Mouse (Mus musculus): ENCODE measurements at regions not wholly inside any gene's neighbourhood (a gene's known extent, or its start where the extent isn't known, plus 50 kb on each side); places are given as distances from the start of the nearest gene placed in this dataset.

GRCm38 (mm10) chr15:27160986-27161385, 265.6 kb upstream of the Fbxl7 start:
- H3K4me2 ChIP-seq: no peak overlapping the region
- H3K27me3 ChIP-seq: no peaks in the 10 kb centered on the region
- H3K4me3 ChIP-seq (replicated peaks): no peak overlapping the region
- ATAC-seq (ENCODE audit: low FRiP score): no peak
- no peaks in the 10 kb centered on the region for H3K9me3 ChIP-seq
- H3K9ac ChIP-seq: no peak overlapping the region
- no peak overlapping the region for H3K27ac ChIP-seq
- H3K4me1 ChIP-seq: no peaks in the 10 kb centered on the region
- 81% methylated on average over 5 of the region's 5 CpGs for WGBS
- no peaks in the 10 kb centered on the region for H3K36me3 ChIP-seq (replicated peaks)

DNA sequence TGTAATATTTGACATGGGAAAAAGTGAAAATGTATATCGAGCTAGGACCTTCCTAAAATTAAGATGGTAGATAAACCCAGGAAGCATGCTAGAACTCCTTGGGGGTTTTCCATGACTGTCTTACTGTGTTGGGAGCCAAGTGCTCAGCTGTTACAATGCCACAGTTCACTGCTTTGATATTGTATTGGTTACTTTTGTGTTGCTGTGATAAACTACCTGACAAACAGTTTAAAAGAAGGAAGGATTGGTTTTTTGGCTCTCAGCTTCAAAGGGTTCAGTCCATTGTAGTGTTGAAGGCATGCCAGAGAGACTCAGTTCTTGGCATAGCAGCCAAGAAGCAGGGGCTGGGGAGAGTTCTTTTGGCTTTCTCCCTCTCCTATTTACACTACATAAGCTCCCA, 272.1 kb upstream of the Fbxl7 start:
- WGBS: 100% methylated on average over 1 of the region's 1 CpGs
- H3K4me2 ChIP-seq: no peak overlapping the region

GRCm38 (mm10) chr15:27169846-27170245, 274.5 kb upstream of the Fbxl7 start:
- H3K4me2 ChIP-seq: no peak overlapping the region
- H3K9ac ChIP-seq: no peak overlapping the region
- no peaks in the 10 kb centered on the region for H3K36me3 ChIP-seq (replicated peaks)
- H3K9me3 ChIP-seq: no peaks in the 10 kb centered on the region
- H3K4me1 ChIP-seq: no peaks in the 10 kb centered on the region
- H3K27me3 ChIP-seq: no peaks in the 10 kb centered on the region
- 91% methylated on average over 7 of the region's 7 CpGs for WGBS
- no peak for ATAC-seq (ENCODE audit: low FRiP score)
- H3K4me3 ChIP-seq (replicated peaks): no peak overlapping the region
- H3K27ac ChIP-seq: no peak overlapping the region

More for the DNA sequence above, 272.1 kb upstream of the Fbxl7 start:
- H3K27ac ChIP-seq: no peak overlapping the region
- H3K9me3 ChIP-seq: no peaks in the 10 kb centered on the region
- H3K4me3 ChIP-seq (replicated peaks): no peak overlapping the region
- H3K4me1 ChIP-seq: no peaks in the 10 kb centered on the region
- H3K9ac ChIP-seq: no peak overlapping the region
- H3K27me3 ChIP-seq: no peaks in the 10 kb centered on the region
- ATAC-seq (ENCODE audit: low FRiP score): no peak
- H3K36me3 ChIP-seq (replicated peaks): no peaks in the 10 kb centered on the region

DNA sequence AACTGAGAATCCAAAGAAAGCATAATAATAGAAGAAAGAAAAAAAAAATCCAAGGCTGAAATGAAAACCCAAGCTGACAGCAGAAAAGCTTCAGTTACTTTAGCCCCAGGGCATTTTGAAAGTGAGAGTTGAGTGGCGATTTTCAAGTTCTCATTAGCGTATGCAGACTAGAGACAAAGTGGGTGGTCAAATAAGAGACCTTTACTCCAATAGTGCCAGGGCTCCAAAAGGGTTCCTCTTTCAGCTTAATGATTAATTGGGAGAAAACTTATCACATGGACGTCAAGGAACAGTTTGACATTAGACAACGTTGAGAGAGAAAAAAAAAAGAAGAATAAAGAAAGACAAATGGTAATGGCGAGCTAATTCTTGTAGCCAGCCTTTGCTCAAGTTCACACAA, 278.1 kb upstream of the Fbxl7 start:
- 0 out of 2 replicates have a peak, but pooled peaks cover 3% of the 10 kb centered on the region for H3K4me1 ChIP-seq
- H3K36me3 ChIP-seq (replicated peaks): no peaks in the 10 kb centered on the region
- no peak overlapping the region for H3K9ac ChIP-seq
- H3K4me2 ChIP-seq: no peak overlapping the region
- 16% methylated on average over 5 of the region's 5 CpGs for WGBS
- H3K27me3 ChIP-seq: no peaks in the 10 kb centered on the region
- H3K4me3 ChIP-seq (replicated peaks): no peak overlapping the region
- no peak overlapping the region for H3K27ac ChIP-seq
- ATAC-seq (ENCODE audit: low FRiP score): no peak
- no peaks in the 10 kb centered on the region for H3K9me3 ChIP-seq

DNA sequence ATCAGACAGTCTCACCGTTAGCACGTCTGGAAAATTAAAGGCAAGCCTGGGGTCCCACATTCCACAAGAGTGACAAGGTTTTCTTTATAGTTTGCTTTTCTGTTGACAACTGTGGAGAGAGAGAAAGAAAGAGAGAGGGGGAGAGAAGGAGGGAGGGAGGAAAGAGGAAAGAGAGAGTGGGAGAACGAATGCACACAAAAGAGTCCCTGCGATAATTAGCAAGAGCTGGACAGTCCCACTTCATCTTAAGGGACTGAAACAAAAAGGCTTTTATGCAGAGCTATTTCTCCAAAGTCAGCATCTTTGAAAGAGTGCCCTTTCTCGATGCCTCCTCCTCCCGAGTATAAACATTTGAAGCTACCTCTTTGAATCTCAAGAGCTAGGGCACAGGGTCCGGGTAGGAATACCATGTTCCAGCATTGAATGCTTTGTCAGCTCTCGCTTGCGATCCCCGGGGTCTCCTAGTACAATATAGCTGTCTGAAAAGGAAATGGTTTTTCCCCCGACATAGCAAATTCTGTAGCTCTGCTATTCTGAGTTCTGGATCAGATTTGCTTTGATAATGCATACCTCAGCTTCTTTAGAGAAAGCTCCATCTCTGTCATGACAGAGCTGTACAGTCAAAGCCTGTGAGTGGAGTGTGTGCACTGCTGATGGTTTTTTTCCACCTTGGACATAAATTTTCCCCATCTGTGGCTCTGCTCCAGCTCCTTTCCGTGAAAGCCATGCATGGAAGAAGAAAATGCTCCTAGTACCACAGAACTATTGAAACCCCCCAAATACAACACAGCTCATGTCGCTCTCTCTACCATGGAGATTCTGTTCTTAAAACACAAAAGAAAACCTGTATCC, 282.9 kb upstream of the Fbxl7 start:
- Histone ChIP-seq H3K4me1 (0 out of 2 replicates have a peak, but pooled peaks cover 5% of the 10 kb centered on the region), H3K9ac (no peak overlapping the region), H3K27me3 (no peaks in the 10 kb centered on the region), H3K4me2 (peak overlapping the region; percentile 29), H3K9me3 (no peaks in the 10 kb centered on the region), H3K4me3 (replicated peaks) (no peak overlapping the region), H3K27ac (no peak overlapping the region), H3K36me3 (replicated peaks) (no peaks in the 10 kb centered on the region)
- 23% methylated on average over 13 of the region's 13 CpGs for WGBS
- ATAC-seq (ENCODE audit: low FRiP score): peak; percentile 51; the same call in 1 of the 2 replicates

DNA sequence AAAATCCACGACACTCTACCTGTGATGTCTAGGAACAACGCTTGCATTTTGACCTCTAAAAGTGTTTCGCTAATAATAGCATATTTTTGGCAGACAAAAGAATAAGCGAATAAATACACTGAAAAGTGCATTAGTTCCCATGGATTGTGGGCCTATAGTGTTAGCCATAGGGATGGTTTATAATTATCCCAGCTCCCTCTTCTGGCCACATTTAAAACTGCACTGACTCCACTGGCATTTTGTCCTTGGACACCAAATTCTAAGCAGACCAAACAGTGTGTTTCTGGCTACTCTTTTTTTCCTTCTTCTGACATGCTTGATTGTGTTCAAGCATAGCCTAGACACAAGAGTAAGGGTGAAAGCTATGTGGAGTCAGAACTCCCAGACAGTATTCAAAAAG, 276.8 kb upstream of the Ank start:
- no peak overlapping the region for H3K27ac ChIP-seq
- no peak overlapping the region for H3K4me2 ChIP-seq
- no peaks in the 10 kb centered on the region for H3K9me3 ChIP-seq
- H3K9ac ChIP-seq: no peak overlapping the region
- H3K36me3 ChIP-seq (replicated peaks): no peaks in the 10 kb centered on the region
- H3K4me1 ChIP-seq: no peaks in the 10 kb centered on the region
- H3K4me3 ChIP-seq (replicated peaks): no peak overlapping the region
- H3K27me3 ChIP-seq: no peaks in the 10 kb centered on the region
- 53% methylated on average over 4 of the region's 4 CpGs for WGBS
- ATAC-seq (ENCODE audit: low FRiP score): peak; percentile 77

- 91% methylated on average over 3 of the region's 3 CpGs for whole genome bisulfite sequencing
- no peaks in the 10 kb centered on the region for H3K9me3 ChIP-seq
- no peak for ATAC-seq (ENCODE audit: low FRiP score)
- H3K4me3 ChIP-seq (replicated peaks): no peak overlapping the region
- H3K27me3 ChIP-seq: no peaks in the 10 kb centered on the region
- H3K4me2 ChIP-seq: no peak overlapping the region
- no peak overlapping the region for H3K27ac ChIP-seq
- no peaks in the 10 kb centered on the region for H3K36me3 ChIP-seq (replicated peaks)
- H3K9ac ChIP-seq: no peak overlapping the region
- H3K4me1 ChIP-seq: no peaks in the 10 kb centered on the region
Observed at GRCm38 (mm10) chr15:27201513-27201912, 265.0 kb upstream of the Ank start.

- no peak overlapping the region for H3K27ac ChIP-seq
- H3K4me3 ChIP-seq (replicated peaks): no peak overlapping the region
- no peak overlapping the region for H3K4me2 ChIP-seq
- no peaks in the 10 kb centered on the region for H3K4me1 ChIP-seq
- H3K27me3 ChIP-seq: no peaks in the 10 kb centered on the region
- H3K36me3 ChIP-seq (replicated peaks): no peaks in the 10 kb centered on the region
- ATAC-seq (ENCODE audit: low FRiP score): no peak
- 53% methylated on average over 6 of the region's 6 CpGs for WGBS
- no peak overlapping the region for H3K9ac ChIP-seq
- H3K9me3 ChIP-seq: no peaks in the 10 kb centered on the region
Observed at GRCm38 (mm10) chr15:27204888-27205287, 261.6 kb upstream of the Ank start.

GRCm38 (mm10) chr15:27207446-27207845, 259.0 kb upstream of the Ank start:
- H3K36me3 ChIP-seq (replicated peaks): no peaks in the 10 kb centered on the region
- no peak overlapping the region for H3K4me2 ChIP-seq
- no peak overlapping the region for H3K9ac ChIP-seq
- no peak for ATAC-seq (ENCODE audit: low FRiP score)
- H3K9me3 ChIP-seq: no peaks in the 10 kb centered on the region
- H3K27me3 ChIP-seq: no peaks in the 10 kb centered on the region
- no peaks in the 10 kb centered on the region for H3K4me1 ChIP-seq
- WGBS: 90% methylated on average over 11 of the region's 11 CpGs
- H3K27ac ChIP-seq: no peak overlapping the region
- H3K4me3 ChIP-seq (replicated peaks): no peak overlapping the region

- Histone ChIP-seq H3K9me3 (no peaks in the 10 kb centered on the region), H3K36me3 (replicated peaks) (no peaks in the 10 kb centered on the region), H3K27me3 (no peaks in the 10 kb centered on the region), H3K4me2 (no peak overlapping the region), H3K27ac (no peak overlapping the region), H3K9ac (no peak overlapping the region), H3K4me1 (no peaks in the 10 kb centered on the region), H3K4me3 (replicated peaks) (no peak overlapping the region)
- 54% methylated on average over 7 of the region's 7 CpGs for WGBS
- no peak for ATAC-seq (ENCODE audit: low FRiP score)
Observed at GRCm38 (mm10) chr15:27216387-27216786, 250.1 kb upstream of the Ank start.

GRCm38 (mm10) chr15:27219126-27219738, 247.2 kb upstream of the Ank start:
- H3K27me3 ChIP-seq: no peaks in the 10 kb centered on the region
- ATAC-seq (ENCODE audit: low FRiP score): no peak
- H3K9ac ChIP-seq: no peak overlapping the region
- no peak overlapping the region for H3K4me2 ChIP-seq
- no peaks in the 10 kb centered on the region for H3K36me3 ChIP-seq (replicated peaks)
- 98% methylated on average over 3 of the region's 3 CpGs for WGBS
- no peaks in the 10 kb centered on the region for H3K9me3 ChIP-seq
- H3K4me3 ChIP-seq (replicated peaks): no peak overlapping the region
- H3K4me1 ChIP-seq: no peaks in the 10 kb centered on the region
- no peak overlapping the region for H3K27ac ChIP-seq

DNA sequence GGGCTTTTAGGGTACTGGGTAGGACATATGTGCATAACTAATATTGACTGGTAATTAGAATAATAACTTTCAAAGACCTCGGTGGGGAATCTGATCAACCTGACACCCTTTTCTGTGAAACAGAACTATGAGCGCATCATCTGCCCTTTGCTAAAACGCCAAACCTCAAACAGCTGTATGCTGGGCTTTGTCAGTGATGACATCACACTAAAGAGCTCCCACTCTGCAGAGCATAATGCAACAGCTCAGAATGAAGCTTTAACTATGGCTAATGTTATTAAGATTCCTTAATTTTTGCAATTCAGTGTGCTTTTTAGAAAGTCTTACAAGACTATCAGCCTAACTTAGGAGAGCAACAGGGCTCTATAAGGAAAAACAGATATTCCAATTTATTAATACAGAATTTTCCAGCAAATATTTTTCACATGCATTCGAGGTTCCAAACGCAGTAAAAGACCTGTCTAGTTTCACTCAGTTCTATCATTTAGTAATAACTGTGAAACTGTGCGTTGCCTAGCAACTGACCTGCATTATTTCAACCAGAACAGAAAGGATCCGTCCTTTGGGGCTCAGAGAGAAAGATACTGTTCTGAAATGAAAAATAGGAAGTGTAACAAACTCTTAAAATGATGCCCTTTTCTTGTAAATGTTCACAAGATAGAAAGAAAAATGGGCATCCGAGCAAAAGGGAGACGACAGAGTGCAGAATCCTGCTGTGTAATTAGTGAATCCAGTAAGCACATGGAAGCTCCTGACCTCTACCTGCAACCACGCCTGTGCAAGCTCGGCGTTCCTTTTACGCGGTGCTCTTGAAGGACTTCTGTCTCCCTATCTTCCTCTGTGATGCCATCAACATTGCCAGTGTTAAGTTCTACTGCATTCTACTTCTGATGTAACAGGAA, 242.6 kb upstream of the Ank start:
- no peaks in the 10 kb centered on the region for H3K36me3 ChIP-seq (replicated peaks)
- 78% methylated on average over 14 of the region's 14 CpGs for WGBS
- no peak for ATAC-seq (ENCODE audit: low FRiP score)

More for the DNA sequence above, 242.6 kb upstream of the Ank start:
- H3K27me3 ChIP-seq: no peaks in the 10 kb centered on the region
- H3K9me3 ChIP-seq: no peaks in the 10 kb centered on the region
- H3K4me3 ChIP-seq (replicated peaks): no peak overlapping the region
- H3K4me2 ChIP-seq: no peak overlapping the region
- no peak overlapping the region for H3K9ac ChIP-seq
- no peaks in the 10 kb centered on the region for H3K4me1 ChIP-seq
- H3K27ac ChIP-seq: no peak overlapping the region
